Mouse (Mus musculus): ENCODE results near the gene Cdc42bpa. TPM values are rescaled to one million over a fixed set of nuclear protein-coding genes. Genes with fewer than 3 reads are reported as not detected.

Cdc42bpa gene
- polyA plus RNA-seq, 1 experiment from 2014 or later: 30.3 TPM

DNA sequence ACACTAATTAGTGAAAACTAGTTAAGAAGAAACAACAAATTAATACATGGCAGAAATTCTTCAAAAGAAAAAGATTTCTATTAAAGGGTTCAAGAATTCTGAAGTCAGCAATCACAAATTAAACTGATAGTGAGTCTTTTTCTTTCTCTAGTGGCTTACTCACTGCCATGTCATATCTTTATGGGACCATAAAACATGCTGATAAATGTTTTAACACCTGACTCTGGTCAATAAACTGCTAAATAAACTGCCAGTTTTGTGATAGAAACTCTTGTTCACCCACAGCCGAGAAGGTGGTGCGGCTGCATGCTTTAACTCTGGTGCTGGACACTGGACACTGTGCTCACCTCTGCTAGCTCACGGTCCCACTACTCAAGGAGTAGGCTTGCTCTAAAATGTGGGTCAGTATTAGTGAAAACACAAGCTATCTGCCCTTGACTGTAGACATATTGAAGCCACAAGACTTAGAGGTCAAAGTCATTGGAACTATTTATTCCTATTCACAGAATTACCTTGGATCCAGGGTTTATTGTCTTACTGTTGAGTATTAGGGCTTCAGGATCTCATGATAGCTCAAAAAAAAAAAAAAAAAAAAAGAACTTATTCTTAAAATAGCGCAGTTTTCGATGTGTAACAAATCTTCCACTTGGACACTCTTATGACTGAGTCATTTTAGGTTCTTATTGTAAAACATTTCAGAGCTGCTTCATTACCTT is 168.0 kb downstream of the Cdc42bpa start:
- 96% methylated on average over 5 of the region's 5 CpGs for WGBS
- no peak for ATAC-seq
- Histone ChIP-seq H3K4me3 (ENCODE audit: low read depth, low read length) (no peak overlapping the region), H3K4me1 (ENCODE audit: control insufficient read depth, insufficient read depth, low read length) (no peaks in the 10 kb centered on the region), H3K27me3 (ENCODE audit: control insufficient read depth, insufficient read depth, low read depth, low read length) (no peaks in the 10 kb centered on the region), H3K4me2 (ENCODE audit: low read length) (no peak overlapping the region), H3K27ac (ENCODE audit: low read length) (no peak overlapping the region), H3K9ac (ENCODE audit: low read depth, low read length) (no peak overlapping the region), H3K9me3 (replicated peaks; ENCODE audit: control insufficient read depth, low read length, poor library complexity, severe bottlenecking) (no peaks in the 10 kb centered on the region), H3K36me3 (ENCODE audit: control insufficient read depth, insufficient read depth, low read length) (no peaks in the 10 kb centered on the region)

DNA sequence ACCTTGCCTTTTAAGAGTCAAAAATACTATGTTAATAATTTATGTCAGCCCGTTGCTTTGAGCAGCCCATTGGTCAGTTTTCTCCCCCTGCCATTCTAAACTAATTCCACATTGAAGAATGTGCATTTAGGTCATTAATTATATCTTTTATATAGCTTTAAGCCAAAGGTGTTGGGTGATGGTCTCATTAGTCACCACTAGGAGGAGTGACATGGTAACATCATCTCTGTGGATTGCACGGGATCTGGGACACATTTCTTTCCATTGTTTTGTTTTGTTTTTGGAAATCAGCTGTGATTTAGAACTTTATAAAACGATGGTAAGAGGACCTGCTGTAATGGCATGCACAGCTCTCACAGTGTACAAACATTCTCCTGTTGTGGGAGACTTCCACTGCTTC is 171.1 kb downstream of the Cdc42bpa start:
- Histone ChIP-seq H3K27ac (ENCODE audit: low read length) (no peak overlapping the region), H3K4me2 (ENCODE audit: low read length) (no peak overlapping the region), H3K4me3 (ENCODE audit: low read depth, low read length) (no peak overlapping the region), H3K4me1 (ENCODE audit: control insufficient read depth, insufficient read depth, low read length) (no peaks in the 10 kb centered on the region), H3K9ac (ENCODE audit: low read depth, low read length) (no peak overlapping the region), H3K27me3 (ENCODE audit: control insufficient read depth, insufficient read depth, low read depth, low read length) (no peaks in the 10 kb centered on the region), H3K9me3 (replicated peaks; ENCODE audit: control insufficient read depth, low read length, poor library complexity, severe bottlenecking) (no peaks in the 10 kb centered on the region), H3K36me3 (ENCODE audit: control insufficient read depth, insufficient read depth, low read length) (no peaks in the 10 kb centered on the region)
- ATAC-seq: no peak
- WGBS: 62% methylated on average over 3 of the region's 3 CpGs

DNA sequence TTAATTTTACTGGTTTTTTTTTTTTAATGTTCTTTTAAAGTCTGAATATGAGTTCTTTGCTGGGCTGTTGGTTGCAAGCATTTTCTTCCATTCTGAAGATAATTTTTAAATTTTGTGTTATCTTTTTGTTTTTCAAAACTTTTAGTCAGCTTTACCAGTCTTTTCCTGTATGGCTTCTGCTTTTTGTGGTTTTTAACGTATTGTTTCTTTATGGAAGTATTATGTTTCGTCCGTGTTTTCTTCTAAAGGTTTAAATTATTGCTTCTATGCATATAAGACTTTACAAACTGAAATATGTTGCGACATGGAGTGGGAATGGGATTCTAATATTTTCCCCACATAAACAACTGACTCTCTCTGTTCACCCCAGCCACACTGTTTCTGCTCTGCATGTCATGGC is 171.9 kb downstream of the Cdc42bpa start:
- H3K27ac ChIP-seq (ENCODE audit: low read length): no peak overlapping the region
- peaks cover 3% of the 10 kb centered on the region; the same call in 1 of the 2 replicates for H3K36me3 ChIP-seq (ENCODE audit: control insufficient read depth, insufficient read depth, low read length)
- H3K4me3 ChIP-seq (ENCODE audit: low read depth, low read length): no peak overlapping the region
- ATAC-seq: no peak
- no peaks in the 10 kb centered on the region for H3K27me3 ChIP-seq (ENCODE audit: control insufficient read depth, insufficient read depth, low read depth, low read length)
- WGBS: 97% methylated on average over 4 of the region's 4 CpGs
- H3K9ac ChIP-seq (ENCODE audit: low read depth, low read length): no peak overlapping the region
- H3K4me1 ChIP-seq (ENCODE audit: control insufficient read depth, insufficient read depth, low read length): no peaks in the 10 kb centered on the region
- no peaks in the 10 kb centered on the region for H3K9me3 ChIP-seq (replicated peaks; ENCODE audit: control insufficient read depth, low read length, poor library complexity, severe bottlenecking)
- H3K4me2 ChIP-seq (ENCODE audit: low read length): no peak overlapping the region

DNA sequence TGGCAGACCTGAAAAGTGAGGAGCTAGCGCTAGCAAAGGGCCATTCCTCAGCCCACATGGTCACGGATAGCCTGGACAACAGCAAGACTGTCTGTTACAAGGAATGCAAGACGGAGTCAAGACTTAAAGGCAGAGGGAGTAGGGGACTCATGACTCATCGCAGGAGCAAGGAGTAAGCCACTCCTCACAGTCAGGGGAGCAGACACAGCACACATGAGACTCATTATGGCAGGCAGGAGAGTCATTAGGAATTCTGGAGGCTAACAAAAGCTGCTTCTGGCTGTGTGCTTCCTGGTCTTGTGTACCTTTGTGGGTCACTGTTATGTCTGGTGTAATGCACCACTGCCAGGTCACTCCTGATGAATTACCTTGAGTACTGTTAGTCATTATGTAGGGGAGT is 178.9 kb downstream of the Cdc42bpa start:
- ATAC-seq: no peak
- 86% methylated on average over 4 of the region's 4 CpGs for WGBS
- peaks cover 14% of the 10 kb centered on the region; the same call in 1 of the 2 replicates for H3K36me3 ChIP-seq (ENCODE audit: control insufficient read depth, insufficient read depth, low read length)

DNA sequence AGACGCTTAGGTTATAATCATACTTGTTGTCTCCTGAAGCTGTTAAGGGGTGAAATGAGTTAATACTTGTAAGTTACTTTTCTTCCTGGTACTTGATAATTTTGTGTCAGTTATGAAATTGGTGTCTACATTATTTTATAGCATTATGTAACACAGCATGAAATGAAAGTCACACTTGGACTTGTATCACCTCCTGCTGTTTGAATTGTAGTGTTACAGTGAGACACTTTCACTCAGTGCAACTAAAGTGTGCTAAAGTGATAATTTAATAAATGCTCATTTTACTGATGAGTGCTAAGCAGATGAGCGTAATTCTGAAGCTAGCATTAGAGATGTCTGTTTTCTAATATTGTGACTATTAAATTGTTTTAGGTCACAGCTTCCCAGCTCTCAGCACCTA is 180.7 kb downstream of the Cdc42bpa start:
- no peak for ATAC-seq
- H3K27me3 ChIP-seq (ENCODE audit: control insufficient read depth, insufficient read depth, low read depth, low read length): no peaks in the 10 kb centered on the region
- 96% methylated on average over 2 of the region's 2 CpGs for WGBS
- H3K9ac ChIP-seq (ENCODE audit: low read depth, low read length): no peak overlapping the region
- no peak overlapping the region for H3K4me2 ChIP-seq (ENCODE audit: low read length)
- peaks cover 17% of the 10 kb centered on the region for H3K36me3 ChIP-seq (ENCODE audit: control insufficient read depth, insufficient read depth, low read length)
- no peak overlapping the region for H3K4me3 ChIP-seq (ENCODE audit: low read depth, low read length)
- H3K4me1 ChIP-seq (ENCODE audit: control insufficient read depth, insufficient read depth, low read length): no peaks in the 10 kb centered on the region
- H3K27ac ChIP-seq (ENCODE audit: low read length): no peak overlapping the region
- H3K9me3 ChIP-seq (replicated peaks; ENCODE audit: control insufficient read depth, low read length, poor library complexity, severe bottlenecking): no peaks in the 10 kb centered on the region

More for the DNA sequence above, 178.9 kb downstream of the Cdc42bpa start:
- Histone ChIP-seq H3K9ac (ENCODE audit: low read depth, low read length) (no peak overlapping the region), H3K4me3 (ENCODE audit: low read depth, low read length) (no peak overlapping the region), H3K27ac (ENCODE audit: low read length) (no peak overlapping the region), H3K4me1 (ENCODE audit: control insufficient read depth, insufficient read depth, low read length) (no peaks in the 10 kb centered on the region), H3K27me3 (ENCODE audit: control insufficient read depth, insufficient read depth, low read depth, low read length) (no peaks in the 10 kb centered on the region), H3K4me2 (ENCODE audit: low read length) (no peak overlapping the region), H3K9me3 (replicated peaks; ENCODE audit: control insufficient read depth, low read length, poor library complexity, severe bottlenecking) (no peaks in the 10 kb centered on the region)

DNA sequence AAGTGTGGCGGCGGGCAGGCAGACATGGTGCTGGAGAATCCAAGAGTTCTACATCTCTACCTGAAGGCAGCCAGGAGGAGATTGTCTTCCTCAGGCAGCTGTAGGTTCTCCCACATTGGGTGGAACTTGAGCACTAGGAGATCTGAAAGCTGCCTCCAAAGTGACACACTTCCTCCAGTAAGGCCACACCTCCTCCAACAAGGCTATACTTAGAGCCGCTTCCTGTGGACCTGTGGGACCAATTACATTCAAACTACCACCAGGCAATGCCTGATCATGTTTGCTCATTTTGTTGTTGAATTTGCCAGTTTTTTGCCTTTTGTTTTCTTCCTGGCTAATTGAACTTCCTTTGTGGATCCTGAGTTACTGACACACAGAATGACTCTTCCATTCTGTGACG is 187.8 kb downstream of the Cdc42bpa start:
- 87% methylated on average over 4 of the region's 4 CpGs for WGBS
- no peaks in the 10 kb centered on the region for H3K9me3 ChIP-seq (replicated peaks; ENCODE audit: control insufficient read depth, low read length, poor library complexity, severe bottlenecking)
- H3K9ac ChIP-seq (ENCODE audit: low read depth, low read length): no peak overlapping the region
- H3K36me3 ChIP-seq (ENCODE audit: control insufficient read depth, insufficient read depth, low read length): peaks cover 13% of the 10 kb centered on the region
- H3K4me2 ChIP-seq (ENCODE audit: low read length): no peak overlapping the region
- no peak overlapping the region for H3K4me3 ChIP-seq (ENCODE audit: low read depth, low read length)
- ATAC-seq: no peak
- no peaks in the 10 kb centered on the region for H3K4me1 ChIP-seq (ENCODE audit: control insufficient read depth, insufficient read depth, low read length)
- no peak overlapping the region for H3K27ac ChIP-seq (ENCODE audit: low read length)
- no peaks in the 10 kb centered on the region for H3K27me3 ChIP-seq (ENCODE audit: control insufficient read depth, insufficient read depth, low read depth, low read length)

DNA sequence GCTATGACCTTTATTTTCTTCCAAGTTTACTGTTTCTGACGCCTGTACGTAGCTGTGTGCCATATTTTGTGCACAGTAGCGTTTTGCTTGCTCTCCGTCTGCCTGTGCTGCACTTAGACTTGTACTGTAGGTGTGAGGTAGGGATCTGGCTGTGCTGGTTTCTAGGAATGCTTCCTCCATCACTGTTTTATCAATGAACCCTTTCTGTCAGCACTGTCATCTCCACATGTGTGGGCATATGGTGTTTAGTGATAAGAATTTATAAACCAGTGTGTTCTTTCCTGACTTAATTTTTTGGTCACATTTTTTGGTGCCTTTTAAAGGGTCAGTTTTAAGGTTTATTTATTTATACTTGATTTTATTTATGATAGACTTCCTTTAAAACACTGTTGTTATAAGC is 188.3 kb downstream of the Cdc42bpa start:
- Histone ChIP-seq H3K27ac (ENCODE audit: low read length) (no peak overlapping the region), H3K4me3 (ENCODE audit: low read depth, low read length) (no peak overlapping the region)
- ATAC-seq: no peak

DNA sequence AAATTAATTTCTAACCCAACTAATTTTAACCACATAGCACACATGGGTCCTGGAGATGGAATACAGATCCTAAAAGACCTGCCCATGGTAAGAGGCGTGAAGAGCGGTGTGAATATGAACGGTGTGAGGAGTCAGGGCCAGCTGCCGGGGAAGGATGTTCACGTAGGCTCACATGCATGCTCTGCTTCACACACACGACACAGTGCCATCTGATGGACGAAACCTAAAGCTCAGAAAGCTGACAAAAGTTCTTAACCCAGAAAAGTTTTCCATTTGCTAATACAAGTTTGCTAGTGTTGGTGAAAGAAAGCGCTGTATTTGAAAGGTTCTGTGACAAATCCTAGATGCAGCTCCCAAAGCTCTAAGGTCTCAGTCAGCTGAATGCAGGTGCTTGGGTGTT is 190.9 kb downstream of the Cdc42bpa start:
- Histone ChIP-seq H3K4me3 (ENCODE audit: low read depth, low read length) (no peak overlapping the region), H3K36me3 (ENCODE audit: control insufficient read depth, insufficient read depth, low read length) (peaks cover 7% of the 10 kb centered on the region), H3K9ac (ENCODE audit: low read depth, low read length) (no peak overlapping the region), H3K27me3 (ENCODE audit: control insufficient read depth, insufficient read depth, low read depth, low read length) (no peaks in the 10 kb centered on the region), H3K9me3 (replicated peaks; ENCODE audit: control insufficient read depth, low read length, poor library complexity, severe bottlenecking) (no peaks in the 10 kb centered on the region), H3K4me2 (ENCODE audit: low read length) (no peak overlapping the region), H3K27ac (ENCODE audit: low read length) (no peak overlapping the region), H3K4me1 (ENCODE audit: control insufficient read depth, insufficient read depth, low read length) (no peaks in the 10 kb centered on the region)
- 73% methylated on average over 8 of the region's 8 CpGs for WGBS
- ATAC-seq: no peak

More for the DNA sequence above, 188.3 kb downstream of the Cdc42bpa start:
- H3K9ac ChIP-seq (ENCODE audit: low read depth, low read length): no peak overlapping the region
- no peaks in the 10 kb centered on the region for H3K27me3 ChIP-seq (ENCODE audit: control insufficient read depth, insufficient read depth, low read depth, low read length)
- no peak overlapping the region for H3K4me2 ChIP-seq (ENCODE audit: low read length)
- no peaks in the 10 kb centered on the region for H3K9me3 ChIP-seq (replicated peaks; ENCODE audit: control insufficient read depth, low read length, poor library complexity, severe bottlenecking)
- no peaks in the 10 kb centered on the region for H3K4me1 ChIP-seq (ENCODE audit: control insufficient read depth, insufficient read depth, low read length)
- peaks cover 10% of the 10 kb centered on the region for H3K36me3 ChIP-seq (ENCODE audit: control insufficient read depth, insufficient read depth, low read length)
- 94% methylated on average over 4 of the region's 4 CpGs for WGBS

DNA sequence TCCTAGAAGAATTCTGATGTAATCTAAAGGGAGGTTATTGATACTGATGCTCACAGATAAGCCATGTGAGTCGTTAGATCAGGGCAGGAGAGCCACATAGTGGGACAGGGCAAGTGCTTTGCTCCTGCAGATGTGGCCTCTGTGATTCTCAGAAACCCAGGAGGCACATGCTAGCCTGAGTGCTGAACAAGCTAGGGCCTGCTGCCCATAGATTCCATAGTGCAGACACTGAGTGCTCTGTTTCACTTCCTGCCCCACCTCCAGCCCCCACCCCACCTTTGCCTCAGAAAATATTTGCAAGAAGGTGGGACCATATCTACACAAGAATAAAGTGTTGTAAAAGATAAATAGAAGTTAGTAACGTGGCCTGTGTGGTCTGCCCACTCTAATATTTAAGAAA is 198.4 kb downstream of the Cdc42bpa start:
- no peak overlapping the region for H3K4me2 ChIP-seq (ENCODE audit: low read length)
- H3K27ac ChIP-seq (ENCODE audit: low read length): no peak overlapping the region
- no peak overlapping the region for H3K4me3 ChIP-seq (ENCODE audit: low read depth, low read length)
- 90% methylated on average over 2 of the region's 2 CpGs for WGBS
- no peaks in the 10 kb centered on the region for H3K27me3 ChIP-seq (ENCODE audit: control insufficient read depth, insufficient read depth, low read depth, low read length)
- peaks cover 26% of the 10 kb centered on the region; the same call in 1 of the 2 replicates for H3K36me3 ChIP-seq (ENCODE audit: control insufficient read depth, insufficient read depth, low read length)
- no peak overlapping the region for H3K9ac ChIP-seq (ENCODE audit: low read depth, low read length)
- no peak for ATAC-seq
- no peaks in the 10 kb centered on the region for H3K9me3 ChIP-seq (replicated peaks; ENCODE audit: control insufficient read depth, low read length, poor library complexity, severe bottlenecking)
- no peaks in the 10 kb centered on the region for H3K4me1 ChIP-seq (ENCODE audit: control insufficient read depth, insufficient read depth, low read length)
